ENCODE assay signal across 8 mouse cellular contexts in the genomic region with DNA sequence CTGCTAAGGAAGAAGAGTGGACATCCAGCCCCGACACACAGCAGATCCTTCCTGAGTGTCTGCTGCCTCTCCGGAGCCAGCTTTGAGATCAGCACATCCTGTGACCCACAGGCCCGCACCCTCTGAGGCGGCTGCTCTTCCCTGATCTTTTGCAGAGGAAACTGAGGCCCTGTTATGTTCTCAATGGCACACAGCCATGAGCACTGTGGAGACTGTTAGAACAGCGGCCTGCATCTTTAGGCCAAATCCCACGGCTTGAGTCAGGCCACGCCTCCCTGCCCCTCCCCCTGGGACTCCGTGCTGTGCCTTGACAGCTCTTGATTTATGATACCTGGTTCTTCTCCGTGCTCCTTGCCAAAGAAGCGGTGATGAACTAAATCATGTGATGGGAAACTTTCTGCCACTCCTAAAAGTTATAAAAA. TPM values are rescaled to one million over a fixed set of nuclear protein-coding genes. Genes with fewer than 3 reads are reported as not detected.
A peak's percentile ranks its signal among the peaks of the same experiment; 100 is the strongest.
DNase-seq lines count a peak whose midpoint lies in the region; ATAC-seq lines count a peak whose summit lies in the region.

No protein-coding gene starts in this region.

- 0 out of 2 replicates have a peak overlapping the region, but pooled peaks have one; percentile 28 for H3K9ac ChIP-seq in heart, embryonic 11.5 days (ENCODE audit: low read depth, low read length)
- H3K9ac ChIP-seq in lung, embryonic 16.5 days (ENCODE audit: low read length), result peak overlapping the region; percentile 9; the same call in 1 of the 2 replicates
- no peak overlapping the region for H3K9ac ChIP-seq in midbrain, embryonic 14.5 days (replicated peaks; ENCODE audit: low read length)

- whole genome bisulfite sequencing in heart, embryonic 11.5 days (ENCODE audit: insufficient replicate concordance), result 20% methylated on average over 10 of the region's 10 CpGs
- whole genome bisulfite sequencing in lung, embryonic 16.5 days, result 16% methylated on average over 10 of the region's 10 CpGs
- 41% methylated on average over 10 of the region's 10 CpGs for WGBS in midbrain, embryonic 14.5 days

- no peaks in the 10 kb centered on the region for H3K9me3 ChIP-seq in heart, embryonic 11.5 days (replicated peaks; ENCODE audit: control insufficient read depth, low read length)
- no peaks in the 10 kb centered on the region for H3K9me3 ChIP-seq in lung, embryonic 16.5 days (ENCODE audit: control insufficient read depth, low read length)
- no peaks in the 10 kb centered on the region for H3K9me3 ChIP-seq in midbrain, embryonic 14.5 days (ENCODE audit: control insufficient read depth, low read length)

- no peaks in the 10 kb centered on the region for H3K36me3 ChIP-seq in heart, embryonic 11.5 days (ENCODE audit: control insufficient read depth, insufficient read depth, low read length)
- H3K36me3 ChIP-seq in lung, embryonic 16.5 days (ENCODE audit: control insufficient read depth, insufficient read depth, low read length), result no peaks in the 10 kb centered on the region
- H3K36me3 ChIP-seq in midbrain, embryonic 14.5 days (ENCODE audit: control insufficient read depth, insufficient read depth, low read length), result no peaks in the 10 kb centered on the region

- 0 out of 2 replicates have a peak, but pooled peaks cover 2% of the 10 kb centered on the region for H3K4me1 ChIP-seq in heart, embryonic 11.5 days (ENCODE audit: control insufficient read depth, insufficient read depth, low read length)
- H3K4me1 ChIP-seq in lung, embryonic 16.5 days (replicated peaks; ENCODE audit: control insufficient read depth, insufficient read depth, low read length), result peaks cover 8% of the 10 kb centered on the region; the same call in 1 of the 2 replicates
- H3K4me1 ChIP-seq in midbrain, embryonic 14.5 days (ENCODE audit: control insufficient read depth, insufficient read depth, low read length), result no peaks in the 10 kb centered on the region

- DNase-seq in CD8-positive naive resting alpha-beta T cell, adult 2 months (ENCODE audit: low read depth in 2 of 2, low spot score in 2 of 2), result peak; percentile 48 to 55
- DNase-seq in adrenal gland, postnatal 36 days, result peak; percentile 74 to 89
- peak; percentile 79 to 82 for DNase-seq in kidney, adult 8-10 months
- DNase-seq in testis, postnatal 10 days (ENCODE audit: low spot score), result peak; percentile 67
- no peak for DNase-seq in midbrain, embryonic 14.5 days
- DNase-seq in layer of hippocampus, postnatal 14 days (ENCODE audit: low spot score in 2 of 2), result no peak

- H3K27ac ChIP-seq in heart, embryonic 11.5 days (ENCODE audit: low read depth, low read length), result no peak overlapping the region; the same call in 1 of the 2 replicates
- peak overlapping the region; percentile 26 for H3K27ac ChIP-seq in lung, embryonic 16.5 days (ENCODE audit: low read length)
- no peak overlapping the region for H3K27ac ChIP-seq in midbrain, embryonic 14.5 days (replicated peaks; ENCODE audit: low read depth, low read length)

- no peak overlapping the region for H3K4me3 ChIP-seq in heart, embryonic 11.5 days (ENCODE audit: low read depth, low read length)
- H3K4me3 ChIP-seq in lung, embryonic 16.5 days (ENCODE audit: low read length), result no peak overlapping the region; the same call in 1 of the 2 replicates
- no peak overlapping the region for H3K4me3 ChIP-seq in midbrain, embryonic 14.5 days (replicated peaks; ENCODE audit: low read depth, low read length)

- peak overlapping the region; percentile 45 for H3K4me2 ChIP-seq in heart, embryonic 11.5 days
- peak overlapping the region; percentile 33; the same call in 1 of the 2 replicates for H3K4me2 ChIP-seq in lung, embryonic 16.5 days (ENCODE audit: low read depth, low read length)
- no peak overlapping the region for H3K4me2 ChIP-seq in midbrain, embryonic 14.5 days (ENCODE audit: low read length)

- ATAC-seq in heart, embryonic 11.5 days (replicated peaks; ENCODE audit: insufficient number of reproducible peaks, low FRiP score, low TSS enrichment), result peak; percentile 57; the same call in 1 of the 2 replicates
- peak; percentile 54; the same call in 1 of the 2 replicates for ATAC-seq in lung, embryonic 16.5 days (ENCODE audit: low read depth)
- no peak for ATAC-seq in midbrain, embryonic 14.5 days (ENCODE audit: low FRiP score, low TSS enrichment)

- no peaks in the 10 kb centered on the region for H3K27me3 ChIP-seq in heart, embryonic 11.5 days (ENCODE audit: control insufficient read depth, insufficient read depth, low read length)
- no peaks in the 10 kb centered on the region for H3K27me3 ChIP-seq in lung, embryonic 16.5 days (ENCODE audit: control insufficient read depth, insufficient read depth, low read depth, low read length)
- H3K27me3 ChIP-seq in midbrain, embryonic 14.5 days (ENCODE audit: control insufficient read depth, insufficient read depth, low read length), result no peaks in the 10 kb centered on the region

RNA-seq across cellular contexts. Expression of a gene that starts 22.1 kb away (rescaled TPM):
- 10 to 100 TPM; 14.6 to 20.1 TPM for total RNA-seq in adrenal gland, postnatal 36 days (2021)
- polyA plus RNA-seq in heart, embryonic 11.5 days (2014; fragmentation: Nextera tagmentation; extraction: Ambion mirVana), result 1.4 and 1.7 TPM in 2 replicates
- 0.93 and 1.8 TPM in 2 replicates for polyA plus RNA-seq in lung, embryonic 16.5 days (2015; fragmentation: Nextera tagmentation; extraction: Ambion mirVana)
- polyA plus RNA-seq in midbrain, embryonic 14.5 days (2014; fragmentation: Nextera tagmentation; extraction: Ambion mirVana), result 5.9 and 7.0 TPM in 2 replicates
- 10 to 100 TPM in 1 of 2 experiments, 1 to 10 TPM in 1; 5.6 to 11.9 TPM for total RNA-seq in layer of hippocampus, postnatal 14 days (2021)

RNA-seq across cellular contexts. Expression of a gene that starts 42.0 kb away (rescaled TPM):
- not detected for total RNA-seq in adrenal gland, postnatal 36 days (2021)
- not detected in 2 replicates for polyA plus RNA-seq in heart, embryonic 11.5 days (2014; fragmentation: Nextera tagmentation; extraction: Ambion mirVana)
- polyA plus RNA-seq in lung, embryonic 16.5 days (2015; fragmentation: Nextera tagmentation; extraction: Ambion mirVana), result not detected in 2 replicates
- polyA plus RNA-seq in midbrain, embryonic 14.5 days (2014; fragmentation: Nextera tagmentation; extraction: Ambion mirVana), result not detected in 2 replicates
- total RNA-seq in layer of hippocampus, postnatal 14 days (2021), result not detected

RNA-seq across cellular contexts. Expression of a gene that starts 54.5 kb away (rescaled TPM):
- 10 to 100 TPM; 61.7 to 64.5 TPM for total RNA-seq in adrenal gland, postnatal 36 days (2021)
- polyA plus RNA-seq in heart, embryonic 11.5 days (2014; fragmentation: Nextera tagmentation; extraction: Ambion mirVana), result 43.7 and 45.8 TPM in 2 replicates
- polyA plus RNA-seq in lung, embryonic 16.5 days (2015; fragmentation: Nextera tagmentation; extraction: Ambion mirVana), result 31.5 and 34.8 TPM in 2 replicates
- 28.1 and 30.2 TPM in 2 replicates for polyA plus RNA-seq in midbrain, embryonic 14.5 days (2014; fragmentation: Nextera tagmentation; extraction: Ambion mirVana)
- total RNA-seq in layer of hippocampus, postnatal 14 days (2021), result 10 to 100 TPM; 47.2 to 52.5 TPM

Comparison
In these comparisons a context has a peak if more than half of its experiments do, and no peak if none do; other contexts are left out.
1. DNase-seq: peak in CD8-positive naive resting alpha-beta T cell, adult 2 months (2 of 2), adrenal gland, postnatal 36 days (2 of 2), kidney, adult 8-10 months (2 of 2) and testis, postnatal 10 days (single experiment); none in midbrain, embryonic 14.5 days (single experiment) and layer of hippocampus, postnatal 14 days (0 of 2).